ENCODE assay signal across 23 mouse cellular contexts in the genomic region with DNA sequence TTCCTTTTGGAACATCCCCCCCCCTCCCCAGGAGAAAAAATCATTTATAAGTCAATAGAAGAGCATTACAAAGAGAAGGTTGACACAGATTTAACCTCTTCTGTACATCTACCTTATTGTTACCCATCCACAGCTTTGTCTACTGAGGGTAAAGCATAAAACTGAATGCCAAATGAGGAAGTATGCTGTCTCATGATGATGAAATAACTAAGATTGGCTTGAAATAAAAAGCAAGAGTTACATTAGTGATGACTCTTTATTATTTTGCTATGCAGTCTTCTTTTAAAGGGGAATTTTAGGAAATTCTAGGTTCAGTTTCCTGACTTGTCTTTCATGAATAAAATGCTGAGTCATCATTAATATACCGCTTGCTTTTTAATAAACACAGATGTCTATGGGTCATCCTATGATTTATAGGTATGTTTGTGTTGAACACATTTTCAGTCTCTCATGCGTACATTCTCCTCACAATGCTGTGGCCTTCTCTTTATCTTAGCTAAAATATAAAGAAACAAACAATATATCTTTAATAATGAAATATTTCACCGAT.
DNase-seq lines count a peak whose midpoint lies in the region; ATAC-seq and TF ChIP-seq lines count a peak whose summit lies in the region.
"Had no signal": no experiment of that assay in that cellular context is flagged by ENCODE, and none has a peak within 500 bp of the region (broad histone marks: within the 10 kb centered on the region; RNA-seq: fewer than 3 reads in every experiment).

No protein-coding gene starts in this region.

- DNase-seq in 3T3-L1 (ENCODE audit: low read depth, low spot score) (peak; percentile 28), CH12.LX (ENCODE audit: extremely low read depth) (no peak)
- DNase-seq in heart, postnatal 10 days = no peak
- DNase-seq in urinary bladder, adult 18-20 months (ENCODE audit: low spot score in 2 of 2) = no peak
- DNase-seq in left cerebral cortex, adult 8-10 months (ENCODE audit: low spot score in 2 of 2) = no peak
- DNase-seq: adrenal gland, adult 8-10 months; adrenal gland, postnatal 36 days; B cell, adult 2 months; cerebellum, adult 9-10 months; cerebellum, postnatal 25 days; forebrain, postnatal 0 days; gastrocnemius, adult 2 months; gastrocnemius, postnatal 25 days; heart, adult 11 months; heart, postnatal 4 days had no signal

- peaks cover 3 to 15% of the 10 kb centered on the region in 2 experiments; a peak in 3 of 4 replicates for H3K4me1 ChIP-seq in CH12.LX (ENCODE audit: control insufficient read depth in 1 of 2, insufficient read depth in 2 of 2)
- H3K4me1 ChIP-seq: embryonic facial prominence, embryonic 10.5 days; forebrain, embryonic 13.5 days; heart, embryonic 13.5 days; hindbrain, embryonic 12.5 days had no signal

- TF ChIP-seq RAD21 in CH12.LX (IDR thresholded peaks at IDR 0.05; ENCODE audit: low read depth, low read length) = no peak

- no peak overlapping the region for H3K4me3 ChIP-seq in CH12.LX (replicated peaks in 1 of 3; ENCODE audit: low read depth in 2 of 3, low read length in 2 of 3, poor library complexity in 1 of 3)
- H3K4me3 ChIP-seq: embryonic facial prominence, embryonic 10.5 days; forebrain, embryonic 13.5 days; gastrocnemius, adult 2 months; heart, embryonic 13.5 days; hindbrain, embryonic 12.5 days had no signal

- 0 out of 2 replicates have a peak, but pooled peaks have one; percentile 25 for ATAC-seq in common myeloid progenitor, adult 5-6 weeks (replicated peaks; ENCODE audit: low read depth, poor library complexity, severe bottlenecking)
- ATAC-seq in megakaryocyte progenitor cell, adult 5-6 weeks (replicated peaks; ENCODE audit: poor library complexity) = peak; percentile 85
- ATAC-seq: CD4-positive, CD25-positive, alpha-beta regulatory T cell, adult 4 months; forebrain, embryonic 13.5 days; forebrain, postnatal 0 days; hindbrain, postnatal 0 days had no signal

- H3K36me3 ChIP-seq in CH12.LX (replicated peaks in 1 of 2; ENCODE audit: control insufficient read depth in 1 of 2, insufficient read depth in 1 of 2, low read length in 1 of 2) = peaks cover 0 to 20% of the 10 kb centered on the region in 2 experiments
- H3K36me3 ChIP-seq: embryonic facial prominence, embryonic 10.5 days; heart, embryonic 13.5 days; hindbrain, embryonic 12.5 days had no signal

- H3K79me2 ChIP-seq in CH12.LX (replicated peaks; ENCODE audit: control insufficient read depth, extremely low read depth, insufficient read depth, poor library complexity, severe bottlenecking) = no peaks in the 10 kb centered on the region

- H3K27me3 ChIP-seq in CH12.LX (replicated peaks) = no peaks in the 10 kb centered on the region
- H3K27me3 ChIP-seq: forebrain, embryonic 13.5 days; heart, embryonic 13.5 days; hindbrain, embryonic 12.5 days had no signal

- TF ChIP-seq POLR2A in CH12.LX (IDR thresholded peaks at IDR 0.05; ENCODE audit: low read depth, low read length) = no peak

- no peak for TF ChIP-seq EP300 in CH12.LX (IDR thresholded peaks at IDR 0.05; ENCODE audit: low read length)

- H3K27ac ChIP-seq in CH12.LX (ENCODE audit: insufficient read depth, low read depth) = no peak overlapping the region
- H3K27ac ChIP-seq: embryonic facial prominence, embryonic 10.5 days; forebrain, embryonic 13.5 days; gastrocnemius, adult 2 months; heart, embryonic 13.5 days; hindbrain, embryonic 12.5 days; hindbrain, postnatal 0 days had no signal

- no peak overlapping the region for H3K4me2 ChIP-seq in CH12.LX (ENCODE audit: insufficient read depth, low read depth, poor library complexity, severe bottlenecking)
- H3K4me2 ChIP-seq: forebrain, embryonic 13.5 days; heart, embryonic 13.5 days; hindbrain, embryonic 12.5 days had no signal

- no peaks in the 10 kb centered on the region for H3K9me3 ChIP-seq in CH12.LX (replicated peaks; ENCODE audit: low read length)
- H3K9me3 ChIP-seq: embryonic facial prominence, embryonic 10.5 days; forebrain, embryonic 13.5 days; heart, embryonic 13.5 days; hindbrain, embryonic 12.5 days had no signal

- intact Hi-C loops in heart, postnatal 10 days (cut with DNase I) = no loop called here

- no peak for TF ChIP-seq CTCF in CH12.LX (conservative IDR thresholded peaks at IDR 0.05 in 1 of 2, IDR thresholded peaks at IDR 0.05 in 1 of 2; ENCODE audit: low read depth in 2 of 2, low read length in 2 of 2)

- H3K9ac ChIP-seq in CH12.LX (ENCODE audit: insufficient read depth, low read depth) = peak overlapping the region; percentile 0; the same call in 1 of the 2 replicates
- H3K9ac ChIP-seq: forebrain, embryonic 13.5 days; forebrain, postnatal 0 days; heart, embryonic 13.5 days; hindbrain, embryonic 12.5 days had no signal

- in situ Hi-C loops in CH12.LX (cut with MboI; ENCODE audit: low pct_ligation_motif_present, low pct_unique_long_range_greater_than_20kb, low sequenced_read_pairs) = no loop called here

- dilution Hi-C loops in CH12.LX (cut with MboI; ENCODE audit: extremely low pct_ligation_motif_present, extremely low pct_unique_long_range_greater_than_20kb, low sequenced_read_pairs) = no loop called here

TF ChIP-seq in CH12.LX, 34 proteins besides CTCF, POLR2A, EP300 and RAD21:
- TF ChIP-seq ETS1 (conservative IDR thresholded peaks at IDR 0.05; ENCODE audit: low read depth, low read length) (no peak), MAFK (IDR thresholded peaks at IDR 0.05; ENCODE audit: insufficient replicate concordance, low read length) (peak; percentile 100)
